Mouse (Mus musculus): ENCODE measurements at regions not wholly inside any gene's neighbourhood (a gene's known extent, or its start where the extent isn't known, plus 50 kb on each side); places are given as distances from the start of the nearest gene placed in this dataset.

- no peak for DNase-seq (ENCODE audit: low spot score)
These were observed 51.1 kb upstream of the Adra1b start for GRCm38 (mm10) chr11:43952151-43952550.

DNA sequence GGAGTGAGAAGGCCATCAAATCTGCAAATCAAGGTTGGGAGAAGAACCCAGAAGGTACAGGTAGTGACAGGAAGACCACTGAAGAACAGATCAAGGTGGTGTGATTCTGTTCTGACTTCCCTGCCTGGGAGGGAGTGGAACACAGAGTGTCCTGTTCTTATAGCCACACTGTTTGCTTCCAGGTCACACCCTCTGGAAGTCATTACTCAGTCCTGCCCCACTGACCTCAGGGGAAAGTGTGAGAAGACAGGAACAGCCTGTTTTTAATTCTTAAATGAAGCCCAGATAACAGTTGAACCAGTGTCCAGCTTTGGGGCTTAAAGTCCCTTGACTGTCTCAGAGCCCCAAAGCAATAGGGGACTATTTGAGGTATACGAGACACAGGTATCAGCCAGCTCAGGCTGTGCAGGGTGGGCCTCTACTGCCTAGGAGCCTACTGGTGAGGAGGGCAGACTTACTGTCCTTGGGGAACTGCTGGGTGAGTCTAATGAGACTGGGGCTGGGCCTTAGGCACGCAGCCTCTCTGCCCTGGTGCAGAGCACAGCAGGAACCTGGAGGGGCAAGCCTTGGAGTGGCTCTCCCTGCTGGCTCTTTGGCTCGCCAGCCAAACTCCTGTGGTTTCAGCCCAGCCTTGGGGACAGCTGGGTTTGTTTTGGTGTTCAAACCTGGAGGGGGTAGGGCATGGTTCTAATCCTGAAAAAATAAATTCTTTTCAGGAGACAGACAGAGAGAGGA, 57.4 kb upstream of the Adra1b start:
- DNase-seq (ENCODE audit: low spot score) = peak; percentile 24

GRCm38 (mm10) chr11:43958976-43959315, 57.9 kb upstream of the Adra1b start:
- DNase-seq (ENCODE audit: low spot score) = no peak

- no peak for DNase-seq (ENCODE audit: low spot score)
These were observed 59.5 kb upstream of the Adra1b start for GRCm38 (mm10) chr11:43960348-43961105.

GRCm38 (mm10) chr11:43961398-43962070, 60.5 kb upstream of the Adra1b start:
- peak; percentile 12 for DNase-seq (ENCODE audit: low spot score)

DNA sequence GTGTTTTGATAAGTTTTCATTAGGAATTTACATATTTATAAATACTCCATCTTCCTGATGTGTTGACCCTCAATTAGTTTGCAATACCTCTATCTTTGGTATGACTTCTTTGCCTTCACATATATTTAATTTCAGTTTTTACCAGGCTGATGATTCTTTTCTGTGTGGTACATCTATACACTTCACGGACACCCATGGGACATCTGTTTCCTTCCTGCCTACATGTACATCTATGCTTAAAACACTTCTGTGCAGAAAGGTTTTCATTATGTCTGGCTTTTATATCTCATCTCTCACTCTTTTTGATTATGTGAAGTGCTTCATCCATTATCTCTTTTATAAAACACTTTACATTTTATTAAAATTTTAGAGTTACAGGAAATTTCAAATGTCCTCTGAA, 66.8 kb upstream of the Adra1b start:
- no peak for DNase-seq (ENCODE audit: low spot score)

DNA sequence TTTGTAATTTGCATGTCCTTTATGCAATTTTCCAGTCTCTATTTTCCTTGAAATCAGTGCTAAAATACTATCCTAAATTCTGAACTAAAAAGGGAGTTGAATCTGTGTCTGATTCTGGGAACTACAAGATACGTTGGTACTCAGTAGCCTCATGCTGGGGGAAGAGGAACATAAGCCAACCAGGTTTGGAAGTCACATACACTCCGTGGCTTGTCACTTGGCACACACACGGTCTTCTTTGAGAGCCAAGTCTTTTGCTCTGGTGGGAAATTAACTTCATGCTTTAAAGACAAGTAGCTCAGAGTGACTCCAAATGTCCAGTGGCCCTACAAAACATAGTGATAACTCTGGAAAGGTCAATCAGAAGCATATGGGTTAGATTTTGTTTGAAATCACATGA, 70.9 kb upstream of the Adra1b start:
- DNase-seq (ENCODE audit: low spot score) = no peak

GRCm38 (mm10) chr11:43976024-43976423, 75.0 kb upstream of the Adra1b start:
- DNase-seq (ENCODE audit: low spot score) = no peak

DNA sequence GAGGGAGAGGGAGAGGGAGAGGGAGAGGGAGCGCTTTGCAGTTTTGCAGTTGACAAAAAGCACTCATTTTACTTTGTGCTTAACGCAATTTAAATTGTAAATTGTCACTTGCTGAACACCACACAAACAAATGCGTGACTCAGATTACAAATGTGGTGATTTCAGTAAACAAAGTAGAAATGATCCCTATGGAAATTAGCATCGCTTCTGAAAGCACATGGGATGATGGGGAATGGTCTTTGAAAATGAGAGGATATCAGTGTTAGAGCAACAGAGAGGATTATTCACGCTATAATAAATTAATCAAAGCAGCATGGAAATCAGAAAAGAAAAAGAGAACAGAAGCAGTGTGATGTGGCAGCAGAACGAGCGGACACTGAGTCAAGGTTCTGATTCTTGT, 78.4 kb upstream of the Adra1b start:
- no peak for DNase-seq (ENCODE audit: low spot score)

- no peak for DNase-seq (ENCODE audit: low spot score)
These were observed 79.4 kb upstream of the Adra1b start for GRCm38 (mm10) chr11:43980444-43980843.

DNA sequence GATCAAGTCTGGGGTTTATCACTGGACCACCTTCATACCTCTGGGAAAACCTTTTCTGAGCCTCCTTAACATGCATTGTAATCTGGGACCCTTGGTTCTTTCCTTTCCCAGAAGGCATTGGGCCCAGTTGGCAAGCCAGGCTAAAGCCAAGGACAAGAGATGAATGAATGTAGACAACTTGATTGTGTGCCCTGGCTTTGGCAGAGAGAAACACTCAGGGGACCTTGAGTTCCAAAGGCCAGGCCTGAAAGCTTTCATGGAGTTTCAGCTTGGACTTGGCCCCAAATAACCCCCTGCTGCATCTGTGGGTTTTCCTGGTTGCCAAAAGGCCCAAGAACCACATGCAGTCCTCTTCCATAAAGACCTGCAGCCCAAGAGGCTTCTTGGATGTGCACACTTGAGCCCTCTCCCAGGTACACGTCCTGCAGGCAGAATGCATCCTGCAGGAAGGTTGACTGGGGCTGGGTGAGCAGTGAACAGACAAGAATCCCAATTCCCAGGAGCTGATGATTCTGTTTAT, 89.0 kb upstream of the Adra1b start:
- peak; percentile 10 for DNase-seq (ENCODE audit: low spot score)

DNA sequence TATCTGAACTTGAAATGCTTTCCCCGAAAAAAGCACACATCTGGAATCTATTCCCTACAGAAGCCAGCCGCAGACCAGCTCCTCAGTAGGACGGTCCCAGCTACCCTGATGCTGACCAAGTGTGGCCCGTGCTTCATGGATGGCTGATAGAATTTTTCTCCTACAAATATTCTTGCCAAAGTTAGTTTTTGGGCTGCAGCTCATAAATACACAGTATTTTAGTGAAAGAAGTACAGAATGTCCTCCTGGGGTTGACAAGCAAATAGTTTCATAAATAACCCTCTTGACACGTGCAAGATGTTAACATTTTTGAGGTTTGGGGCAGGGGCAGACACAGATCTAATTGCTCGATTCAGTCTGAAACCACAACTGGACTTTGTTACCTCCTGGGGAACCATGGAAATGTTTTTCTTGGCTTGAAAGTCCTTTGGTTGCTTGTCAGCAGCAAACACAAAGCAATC, 91.0 kb upstream of the Adra1b start:
- no peak for DNase-seq (ENCODE audit: low spot score)

GRCm38 (mm10) chr11:43998046-43998725, 97.2 kb upstream of the Adra1b start:
- DNase-seq (ENCODE audit: low spot score) = no peak

DNA sequence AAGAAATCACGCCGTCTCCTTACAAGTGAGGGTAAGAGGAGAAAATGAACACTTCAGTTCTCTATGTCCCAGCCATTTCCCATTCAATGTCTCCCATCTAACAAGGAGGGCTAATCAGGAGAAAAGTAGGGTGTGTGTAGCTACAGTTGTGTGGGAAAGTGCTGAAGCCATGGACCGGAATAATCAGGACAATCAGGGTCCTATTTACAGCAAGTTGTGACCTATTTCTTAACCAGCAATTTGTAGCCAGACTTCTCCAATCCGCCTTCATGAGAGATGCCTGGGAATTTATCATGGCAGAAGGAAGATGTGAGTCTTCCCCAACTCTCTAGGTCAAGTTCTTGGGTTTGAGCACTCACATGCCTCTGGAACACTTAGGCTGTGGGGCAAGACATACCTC, 99.0 kb upstream of the Adra1b start:
- DNase-seq (ENCODE audit: low spot score) = no peak

- no peak for DNase-seq (ENCODE audit: low spot score)
These were observed 101.0 kb upstream of the Adra1b start for GRCm38 (mm10) chr11:44001843-44002589.

- no peak for DNase-seq (ENCODE audit: low spot score)
These were observed 101.9 kb upstream of the Adra1b start for GRCm38 (mm10) chr11:44002716-44003522.

DNA sequence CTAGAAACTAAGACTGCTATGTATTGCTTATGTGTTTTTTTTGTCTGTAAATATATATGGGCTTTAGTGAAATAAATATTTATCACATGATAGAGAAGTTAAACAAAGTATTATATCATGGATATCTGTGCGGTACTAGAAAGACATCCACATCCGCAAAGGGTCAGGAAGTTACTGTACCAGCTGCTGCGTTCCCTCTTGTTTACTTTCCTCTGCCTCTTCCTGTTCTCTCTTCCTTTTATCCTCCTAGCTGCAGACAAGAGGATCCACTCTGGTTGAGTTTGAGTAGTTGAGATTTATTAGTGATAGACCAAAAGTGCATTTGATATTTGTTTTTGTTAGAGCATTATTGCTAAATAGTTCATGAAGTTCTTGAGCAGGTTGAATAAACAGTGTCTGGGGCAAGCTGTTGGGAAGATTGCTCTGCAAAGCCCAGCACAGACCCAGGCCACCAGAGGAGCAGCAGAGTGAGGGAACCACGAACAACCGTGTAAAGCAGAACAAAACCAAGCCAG, 106.6 kb upstream of the Adra1b start:
- no peak for DNase-seq (ENCODE audit: low spot score)

GRCm38 (mm10) chr11:44012314-44012713, 111.3 kb upstream of the Adra1b start:
- DNase-seq (ENCODE audit: low spot score) = no peak

GRCm38 (mm10) chr11:44013841-44014240, 112.8 kb upstream of the Adra1b start:
- no peak for DNase-seq (ENCODE audit: low spot score)

DNA sequence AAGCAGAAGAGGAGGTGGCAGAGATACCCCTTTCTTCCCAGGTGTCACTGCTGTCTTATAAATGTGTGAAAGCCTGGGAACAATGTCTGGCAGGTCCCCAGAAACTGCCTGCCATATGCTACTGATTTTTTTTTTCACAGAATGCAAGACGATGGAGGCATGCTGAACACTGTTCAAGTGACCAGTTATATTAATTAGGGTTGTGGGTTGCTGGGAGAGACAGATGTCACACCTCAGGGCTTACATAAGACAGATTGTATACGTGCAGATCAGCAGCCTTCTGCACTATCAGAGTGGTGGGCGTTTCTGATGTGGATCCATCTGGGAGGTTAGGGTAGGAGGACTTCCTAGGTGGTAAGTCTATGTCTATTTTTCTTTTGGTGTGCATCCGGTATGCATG, 120.6 kb upstream of the Adra1b start:
- no peak for DNase-seq (ENCODE audit: low spot score)
